Mouse (Mus musculus) fibroblast of lung, adult 2 months (primary cell): ENCODE results near the gene Aldh1a2.

Experiments used
- DNase-seq: peaks from one replicate; pipeline ENCODE4 v3.0.0-alpha.2; 2011; ENCODE audit warnings: low read depth

Gene Aldh1a2

GRCm38 (mm10) chr9:71216036-71216995 lies 727 bp downstream of the Aldh1a2 start:
- DNase-seq, result no peak

- no peak for DNase-seq
Observed at GRCm38 (mm10) chr9:71216996-71217792, 1.6 kb downstream of the Aldh1a2 start.

- DNase-seq, result no peak
Observed at GRCm38 (mm10) chr9:71217793-71218095, 2.2 kb downstream of the Aldh1a2 start.

- no peak for DNase-seq
Observed at GRCm38 (mm10) chr9:71219161-71219560, 3.6 kb downstream of the Aldh1a2 start.

- DNase-seq, result no peak
Observed at GRCm38 (mm10) chr9:71220401-71220800, 4.8 kb downstream of the Aldh1a2 start.

GRCm38 (mm10) chr9:71227226-71227970 lies 11.8 kb downstream of the Aldh1a2 start:
- no peak for DNase-seq

- no peak for DNase-seq
Observed at GRCm38 (mm10) chr9:71230011-71230410, 14.4 kb downstream of the Aldh1a2 start.

GRCm38 (mm10) chr9:71236540-71236939 lies 21.0 kb downstream of the Aldh1a2 start:
- no peak for DNase-seq

GRCm38 (mm10) chr9:71239926-71240325 lies 24.3 kb downstream of the Aldh1a2 start:
- DNase-seq, result no peak

GRCm38 (mm10) chr9:71241515-71242411 lies 26.2 kb downstream of the Aldh1a2 start:
- DNase-seq, result no peak

- DNase-seq, result no peak
Observed at GRCm38 (mm10) chr9:71242412-71242781, 26.8 kb downstream of the Aldh1a2 start.

GRCm38 (mm10) chr9:71254380-71254779 lies 38.8 kb downstream of the Aldh1a2 start:
- no peak for DNase-seq

- no peak for DNase-seq
Observed at GRCm38 (mm10) chr9:71262711-71263110, 47.1 kb downstream of the Aldh1a2 start.

- DNase-seq, result peak; percentile 43
Observed at GRCm38 (mm10) chr9:71269711-71270110, 54.1 kb downstream of the Aldh1a2 start.

- no peak for DNase-seq
Observed at GRCm38 (mm10) chr9:71270205-71270604, 54.6 kb downstream of the Aldh1a2 start.

GRCm38 (mm10) chr9:71276149-71276721 lies 60.6 kb downstream of the Aldh1a2 start:
- DNase-seq, result no peak

GRCm38 (mm10) chr9:71278741-71279140 lies 63.2 kb downstream of the Aldh1a2 start:
- no peak for DNase-seq

GRCm38 (mm10) chr9:71283156-71283555 lies 67.6 kb downstream of the Aldh1a2 start:
- no peak for DNase-seq

GRCm38 (mm10) chr9:71285231-71285630 lies 69.6 kb downstream of the Aldh1a2 start:
- no peak for DNase-seq

- no peak for DNase-seq
Observed at GRCm38 (mm10) chr9:71286420-71286819, 70.8 kb downstream of the Aldh1a2 start.

GRCm38 (mm10) chr9:71288738-71289137 lies 73.1 kb downstream of the Aldh1a2 start:
- DNase-seq, result peak; percentile 3
